Mouse (Mus musculus): ENCODE data around the gene Slc32a1. TPM values are rescaled to one million over a fixed set of nuclear protein-coding genes. Genes with fewer than 3 reads are reported as not detected.

The Slc32a1 gene
- polyA plus RNA-seq, 1 experiment from 2014 or later, result not detected

DNA sequence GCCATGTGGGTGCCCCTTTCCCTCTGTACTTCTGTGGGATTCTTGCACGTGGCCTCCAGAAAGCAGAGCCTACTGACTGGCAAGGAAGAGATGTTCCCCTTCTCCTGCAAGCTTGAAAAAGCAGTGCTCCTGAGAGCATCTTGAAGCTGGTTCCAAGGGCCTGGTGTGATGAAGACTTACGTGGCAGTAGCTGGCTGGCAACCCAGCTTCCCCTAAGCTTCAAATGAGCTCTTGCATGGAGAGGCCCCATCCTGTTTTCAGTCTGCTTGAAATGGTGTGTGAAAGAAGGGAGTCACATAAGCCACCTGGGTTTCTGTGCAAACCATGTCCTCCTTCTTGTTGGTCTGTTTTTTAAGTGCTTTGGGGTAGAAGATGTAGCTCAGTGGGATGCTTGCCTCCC, 32.0 kb downstream of the Slc32a1 start:
- Histone ChIP-seq H3K4me1 (ENCODE audit: insufficient read depth) (no peaks in the 10 kb centered on the region), H3K4me3 (ENCODE audit: low read depth, low read length) (no peak overlapping the region), H3K4me2 (no peak overlapping the region), H3K27me3 (ENCODE audit: insufficient read depth, low read length) (no peaks in the 10 kb centered on the region), H3K9ac (no peak overlapping the region), H3K9me3 (ENCODE audit: low read depth, low read length) (no peaks in the 10 kb centered on the region), H3K27ac (ENCODE audit: low read depth) (no peak overlapping the region), H3K36me3 (ENCODE audit: insufficient read depth) (peaks cover 28% of the 10 kb centered on the region)
- DNase-seq (no peak), ATAC-seq (ENCODE audit: insufficient read depth) (no peak)
- no peak for TF ChIP-seq CTCF (IDR thresholded peaks at IDR 0.05; ENCODE audit: low read depth)
- WGBS, result 91% methylated on average over 2 of the region's 2 CpGs

DNA sequence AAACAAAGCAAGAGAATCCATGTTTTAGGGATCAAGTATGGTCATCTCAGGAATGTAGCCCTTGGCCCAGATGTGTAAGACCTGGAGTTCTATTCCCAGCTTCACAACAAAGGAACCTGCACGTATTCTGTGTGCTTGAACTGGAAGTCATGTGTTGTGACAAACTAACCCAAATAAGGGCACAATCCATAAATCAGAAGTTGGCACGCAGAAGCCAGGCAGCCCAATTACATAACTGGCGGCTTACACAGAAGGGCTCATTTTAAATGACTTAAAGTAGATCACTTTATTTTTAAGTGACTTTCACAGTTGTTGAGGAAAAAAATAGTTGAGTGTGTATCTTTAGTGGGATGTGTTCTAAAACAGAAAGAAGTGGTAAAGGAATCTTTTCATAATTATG, 33.2 kb downstream of the Slc32a1 start:
- no peak overlapping the region for H3K27ac ChIP-seq (ENCODE audit: low read depth)
- H3K4me1 ChIP-seq (ENCODE audit: insufficient read depth), result no peaks in the 10 kb centered on the region
- no peak overlapping the region for H3K4me2 ChIP-seq
- peaks cover 16% of the 10 kb centered on the region for H3K36me3 ChIP-seq (ENCODE audit: insufficient read depth)
- no peak for ATAC-seq (ENCODE audit: insufficient read depth)
- 71% methylated on average over 3 of the region's 3 CpGs for WGBS
- H3K9me3 ChIP-seq (ENCODE audit: low read depth, low read length), result no peaks in the 10 kb centered on the region
- no peak overlapping the region for H3K9ac ChIP-seq
- no peaks in the 10 kb centered on the region for H3K27me3 ChIP-seq (ENCODE audit: insufficient read depth, low read length)
- TF ChIP-seq CTCF (IDR thresholded peaks at IDR 0.05; ENCODE audit: low read depth), result no peak
- DNase-seq, result no peak
- H3K4me3 ChIP-seq (ENCODE audit: low read depth, low read length), result no peak overlapping the region

DNA sequence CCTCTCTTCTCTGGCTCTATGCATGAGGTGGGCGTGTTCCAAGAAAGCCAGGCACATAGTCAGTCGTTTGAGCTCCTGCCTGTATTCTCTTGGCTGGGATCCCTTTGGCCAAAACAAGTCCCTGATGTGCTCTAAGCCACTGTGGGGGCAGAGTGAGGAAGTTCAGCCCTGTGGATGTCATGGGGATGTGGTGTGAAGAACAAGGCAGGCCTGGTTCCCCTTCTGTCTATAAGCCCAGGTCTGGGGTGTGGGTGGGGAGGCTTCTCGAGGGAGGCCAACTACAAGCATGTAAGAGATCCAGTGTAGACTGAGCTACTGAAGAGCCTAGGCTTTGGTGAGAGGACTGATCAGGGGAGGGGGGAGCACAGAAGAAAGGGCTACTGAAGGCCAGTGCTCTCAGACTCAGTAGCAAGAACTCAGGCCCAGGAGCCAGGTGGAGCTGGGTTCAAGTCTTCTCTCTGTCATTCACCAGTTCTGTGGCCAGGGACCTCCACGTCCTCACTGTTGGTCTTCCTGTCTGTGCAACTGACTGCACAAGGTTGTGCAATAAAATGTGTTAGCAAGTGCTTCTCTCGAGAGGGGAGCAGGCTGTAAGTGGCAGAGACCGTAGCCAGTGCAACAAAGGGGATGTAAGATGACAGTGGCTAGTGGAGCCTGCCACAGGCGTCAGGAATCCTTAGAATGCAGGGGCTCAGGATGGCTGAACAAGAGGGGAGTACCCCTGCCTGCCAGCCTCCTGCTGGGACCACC, 40.8 kb downstream of the Slc32a1 start:
- no peak for ATAC-seq (ENCODE audit: insufficient read depth)
- no peak overlapping the region for H3K4me3 ChIP-seq (ENCODE audit: low read depth, low read length)
- no peak overlapping the region for H3K27ac ChIP-seq (ENCODE audit: low read depth)
- no peak overlapping the region for H3K4me2 ChIP-seq
- H3K27me3 ChIP-seq (ENCODE audit: insufficient read depth, low read length), result no peaks in the 10 kb centered on the region
- no peak for DNase-seq
- 39% methylated on average over 7 of the region's 7 CpGs for WGBS
- TF ChIP-seq CTCF (IDR thresholded peaks at IDR 0.05; ENCODE audit: low read depth), result no peak
- H3K9ac ChIP-seq, result no peak overlapping the region
- H3K4me1 ChIP-seq (ENCODE audit: insufficient read depth), result no peaks in the 10 kb centered on the region
- no peaks in the 10 kb centered on the region for H3K36me3 ChIP-seq (ENCODE audit: insufficient read depth)
- no peaks in the 10 kb centered on the region for H3K9me3 ChIP-seq (ENCODE audit: low read depth, low read length)

DNA sequence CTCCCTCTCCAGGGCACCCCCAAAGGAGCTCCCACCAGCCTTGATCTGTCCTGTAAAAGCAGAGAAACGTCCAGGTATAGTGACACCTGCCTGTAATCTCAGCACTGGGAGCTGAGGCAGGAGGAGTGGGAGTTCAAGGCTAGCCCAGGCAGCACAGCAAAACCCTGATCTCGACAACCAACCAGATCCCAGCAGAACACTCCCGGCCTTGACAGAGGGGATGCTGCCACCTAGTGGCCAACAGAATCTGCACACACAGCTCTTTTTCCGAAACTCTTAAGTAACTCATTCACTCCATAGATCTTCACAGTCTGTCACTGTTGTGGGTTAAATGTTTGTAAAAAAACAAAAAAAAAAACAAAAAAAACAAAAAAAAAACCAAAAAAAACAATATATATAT, 42.4 kb downstream of the Slc32a1 start:
- ATAC-seq (ENCODE audit: insufficient read depth) (peak; percentile 50; the same call in 1 of the 2 replicates), DNase-seq (peak; percentile 88)
- no peaks in the 10 kb centered on the region for H3K9me3 ChIP-seq (ENCODE audit: low read depth, low read length)
- H3K27me3 ChIP-seq (ENCODE audit: insufficient read depth, low read length), result no peaks in the 10 kb centered on the region
- H3K27ac ChIP-seq (ENCODE audit: low read depth), result no peak overlapping the region
- no peak overlapping the region for H3K4me2 ChIP-seq
- WGBS, result 8% methylated on average over 4 of the region's 4 CpGs
- no peak overlapping the region for H3K9ac ChIP-seq
- no peak overlapping the region for H3K4me3 ChIP-seq (ENCODE audit: low read depth, low read length)
- H3K4me1 ChIP-seq (ENCODE audit: insufficient read depth), result no peaks in the 10 kb centered on the region
- peak; percentile 89 for TF ChIP-seq CTCF (IDR thresholded peaks at IDR 0.05; ENCODE audit: low read depth)
- H3K36me3 ChIP-seq (ENCODE audit: insufficient read depth), result no peaks in the 10 kb centered on the region

DNA sequence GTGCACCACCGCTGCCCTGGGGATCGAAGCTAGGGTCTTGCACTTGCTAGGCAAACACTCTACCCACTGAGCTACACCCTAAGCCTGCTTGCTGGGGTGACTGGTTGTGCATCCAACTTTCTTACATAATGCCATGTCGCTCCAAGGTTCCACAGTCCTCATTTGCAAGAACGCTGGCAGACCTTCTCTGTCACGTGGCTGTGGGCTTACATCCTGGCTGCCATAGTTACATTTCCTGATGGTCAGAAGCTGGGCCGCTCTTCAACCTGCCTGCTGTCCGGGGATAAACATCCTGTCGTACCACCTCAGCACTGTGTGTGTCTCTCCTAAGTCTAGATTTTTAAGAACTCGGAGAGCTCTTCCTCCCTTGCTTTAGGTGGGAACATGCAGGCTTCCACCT, 44.1 kb downstream of the Slc32a1 start:
- ATAC-seq (ENCODE audit: insufficient read depth) (no peak), DNase-seq (peak; percentile 50)
- WGBS, result 64% methylated on average over 9 of the region's 9 CpGs
- H3K27me3 ChIP-seq (ENCODE audit: insufficient read depth, low read length), result no peaks in the 10 kb centered on the region
- no peak overlapping the region for H3K9ac ChIP-seq
- no peaks in the 10 kb centered on the region for H3K36me3 ChIP-seq (ENCODE audit: insufficient read depth)
- no peak for TF ChIP-seq CTCF (IDR thresholded peaks at IDR 0.05; ENCODE audit: low read depth)
- H3K4me2 ChIP-seq, result no peak overlapping the region
- H3K4me1 ChIP-seq (ENCODE audit: insufficient read depth), result no peaks in the 10 kb centered on the region
- no peaks in the 10 kb centered on the region for H3K9me3 ChIP-seq (ENCODE audit: low read depth, low read length)
- H3K27ac ChIP-seq (ENCODE audit: low read depth), result no peak overlapping the region
- H3K4me3 ChIP-seq (ENCODE audit: low read depth, low read length), result no peak overlapping the region

DNA sequence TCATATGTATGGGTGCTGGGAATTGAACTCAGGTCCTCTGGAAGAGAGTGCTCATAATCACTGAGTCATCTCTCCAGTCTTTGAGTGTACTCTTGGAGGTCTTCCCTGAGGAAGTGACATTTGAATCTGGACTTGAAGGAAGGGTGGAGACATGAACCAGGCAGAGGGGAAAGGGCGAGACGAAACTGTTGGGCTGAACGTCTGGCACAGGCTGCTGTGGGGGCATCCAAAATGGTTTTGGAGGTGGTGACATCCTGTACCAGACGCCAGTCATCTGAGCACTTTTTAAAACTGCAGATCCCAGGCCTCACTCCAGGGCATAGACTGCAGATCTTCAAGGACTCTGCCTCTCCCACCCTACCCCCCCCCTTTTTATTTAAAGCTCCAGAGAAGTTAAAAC, 45.2 kb downstream of the Slc32a1 start:
- TF ChIP-seq CTCF (IDR thresholded peaks at IDR 0.05; ENCODE audit: low read depth), result no peak
- Histone ChIP-seq H3K4me3 (ENCODE audit: low read depth, low read length) (no peak overlapping the region), H3K9me3 (ENCODE audit: low read depth, low read length) (no peaks in the 10 kb centered on the region), H3K9ac (no peak overlapping the region), H3K27ac (ENCODE audit: low read depth) (no peak overlapping the region), H3K36me3 (ENCODE audit: insufficient read depth) (no peaks in the 10 kb centered on the region), H3K27me3 (ENCODE audit: insufficient read depth, low read length) (no peaks in the 10 kb centered on the region), H3K4me1 (ENCODE audit: insufficient read depth) (no peaks in the 10 kb centered on the region), H3K4me2 (no peak overlapping the region)
- 70% methylated on average over 4 of the region's 4 CpGs for WGBS
- DNase-seq (no peak), ATAC-seq (ENCODE audit: insufficient read depth) (no peak)

DNA sequence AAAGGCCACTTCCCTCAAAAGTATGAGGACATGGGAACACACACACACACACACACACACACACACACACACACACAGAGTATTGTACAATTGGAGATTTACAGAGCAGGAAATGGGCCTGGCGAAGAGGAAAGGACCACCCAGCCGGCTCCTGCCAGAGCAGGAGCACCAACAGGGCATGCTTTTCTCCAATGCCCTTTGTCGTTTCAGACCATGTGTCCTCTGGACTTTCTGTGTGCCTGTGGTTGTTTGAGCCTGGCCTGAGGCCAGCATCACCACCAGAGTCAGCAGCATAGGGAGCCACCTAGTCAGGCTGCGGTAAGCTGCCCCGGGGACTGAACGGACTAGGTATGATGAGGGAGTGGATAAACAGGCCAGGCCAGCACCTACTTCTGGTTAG, 48.3 kb downstream of the Slc32a1 start:
- peak; percentile 84 for ATAC-seq (ENCODE audit: insufficient read depth)
- H3K4me3 ChIP-seq (ENCODE audit: low read depth, low read length), result no peak overlapping the region
- no peaks in the 10 kb centered on the region for H3K9me3 ChIP-seq (ENCODE audit: low read depth, low read length)
- no peaks in the 10 kb centered on the region for H3K36me3 ChIP-seq (ENCODE audit: insufficient read depth)
- WGBS, result 25% methylated on average over 6 of the region's 6 CpGs
- H3K27me3 ChIP-seq (ENCODE audit: insufficient read depth, low read length), result no peaks in the 10 kb centered on the region
- H3K4me2 ChIP-seq, result no peak overlapping the region
- peak overlapping the region; percentile 65 for H3K27ac ChIP-seq (ENCODE audit: low read depth)
- H3K9ac ChIP-seq, result no peak overlapping the region
- H3K4me1 ChIP-seq (ENCODE audit: insufficient read depth), result no peaks in the 10 kb centered on the region
- peak; percentile 66 for DNase-seq
- TF ChIP-seq CTCF (IDR thresholded peaks at IDR 0.05; ENCODE audit: low read depth), result no peak

All from lung, embryonic 14.5 days (tissue).